Mouse (Mus musculus): ENCODE data around the gene Opa1.
A peak's percentile ranks its signal among the peaks of the same experiment; 100 is the strongest.

The Opa1 gene

DNA sequence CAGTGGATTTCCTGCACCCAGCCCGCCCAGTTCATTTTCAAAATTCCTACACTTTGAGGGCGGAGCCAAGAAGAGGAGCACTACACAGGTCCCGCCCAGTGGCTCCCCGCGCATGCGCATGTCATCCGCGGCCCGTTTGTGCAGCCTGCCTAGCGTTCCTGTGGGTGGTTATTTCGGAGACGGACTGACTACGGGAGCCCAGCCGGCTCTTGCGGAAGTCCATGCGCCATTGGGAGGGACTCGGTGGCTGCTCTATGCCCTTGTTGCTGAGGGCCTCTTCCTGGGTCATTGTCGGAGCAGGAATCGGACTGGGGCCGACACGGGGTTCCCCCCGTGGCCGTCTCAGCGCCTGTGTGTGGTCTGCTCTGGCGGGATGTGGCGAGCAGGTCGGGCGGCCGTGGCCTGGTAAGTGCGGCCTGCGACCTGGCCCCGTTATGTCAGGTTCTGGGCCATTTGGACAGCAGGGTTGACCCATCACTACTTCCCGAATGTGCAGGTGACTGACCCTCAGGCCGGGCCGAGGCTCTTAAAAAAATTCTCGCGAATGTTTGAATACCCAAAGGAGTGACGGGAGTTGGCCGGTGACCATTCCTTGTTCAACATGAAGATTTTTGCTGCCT lies at the start of gene Opa1:
Gene Opa1 (plus strand): TSS at position 168 of the 620 bp plus-strand sequence.
- DNase-seq (ENCODE audit: low spot score) = peak; percentile 97

GRCm38 (mm10) chr16:29533641-29534040 lies 45.5 kb upstream of the Opa1 start:
- no peak for DNase-seq (ENCODE audit: low spot score)

DNA sequence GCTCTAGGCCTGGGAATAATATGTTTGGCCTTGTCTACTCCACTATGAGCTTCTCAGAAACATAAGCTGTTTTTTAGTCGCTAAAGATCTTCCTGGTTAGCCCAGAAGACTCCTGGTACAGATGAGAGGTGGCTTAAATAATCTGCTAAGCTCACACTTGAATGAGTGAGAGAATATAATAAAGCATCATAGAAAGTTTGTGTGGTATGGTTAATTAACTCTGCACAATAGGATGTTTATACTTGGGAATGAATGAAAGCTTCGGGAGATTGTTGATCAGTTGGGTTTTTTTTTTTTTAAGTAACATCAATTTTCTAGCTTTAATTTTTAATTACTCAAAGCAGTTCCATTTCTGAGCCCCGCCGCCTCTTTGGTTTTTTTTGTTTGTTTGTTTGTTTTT lies 43.3 kb upstream of the Opa1 start:
- DNase-seq (ENCODE audit: low spot score) = no peak

GRCm38 (mm10) chr16:29536411-29537204 lies 42.5 kb upstream of the Opa1 start:
- no peak for DNase-seq (ENCODE audit: low spot score)

- no peak for DNase-seq (ENCODE audit: low spot score)
These were observed 39.2 kb upstream of the Opa1 start for GRCm38 (mm10) chr16:29539906-29540305.

GRCm38 (mm10) chr16:29541261-29541683 lies 37.9 kb upstream of the Opa1 start:
- no peak for DNase-seq (ENCODE audit: low spot score)

DNA sequence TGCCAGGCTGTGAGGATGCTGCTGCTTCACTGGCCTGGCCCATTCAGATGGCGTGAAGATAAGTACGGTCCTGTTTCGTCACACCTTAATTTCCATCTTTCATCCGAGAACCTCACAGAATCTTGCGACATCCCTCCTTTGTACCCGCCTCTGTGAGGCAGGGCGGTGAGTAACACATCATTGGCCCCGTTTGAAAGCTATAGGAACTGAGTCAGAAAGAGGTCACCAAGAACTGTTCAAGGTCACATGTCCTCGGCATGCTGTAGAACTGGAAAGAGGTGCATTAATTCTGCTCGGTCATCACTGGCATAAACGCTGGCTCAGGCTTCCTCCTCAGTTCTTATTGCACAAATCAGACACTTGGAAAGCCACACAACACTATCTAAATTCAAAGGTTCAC lies 34.3 kb upstream of the Opa1 start, which contains the start of gene Atp13a4:
Gene Atp13a4 (minus strand): TSS at position 36 of the 400 bp plus-strand sequence.
- no peak for DNase-seq (ENCODE audit: low spot score)

GRCm38 (mm10) chr16:29559667-29560066 lies 19.5 kb upstream of the Opa1 start:
- no peak for DNase-seq (ENCODE audit: low spot score)

DNA sequence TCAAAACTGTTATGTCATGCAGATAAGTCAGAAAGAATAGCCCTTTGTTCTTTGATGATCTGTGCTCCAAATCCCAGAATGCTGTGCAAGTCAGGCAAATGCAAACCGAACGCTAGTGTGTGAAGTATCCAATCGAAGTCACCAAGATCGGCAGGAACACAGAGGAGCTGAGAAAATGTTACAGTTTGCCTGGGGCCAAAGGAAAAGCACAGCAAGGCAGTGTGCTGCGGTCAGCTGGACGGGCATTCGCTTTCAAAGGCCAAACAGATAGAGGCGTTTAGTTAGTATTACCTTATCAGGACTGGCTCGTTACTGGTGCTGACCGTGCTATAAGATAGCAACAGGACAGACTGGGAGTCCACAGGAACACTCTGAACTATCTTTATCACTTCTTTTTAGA lies 18.7 kb upstream of the Opa1 start:
- peak; percentile 21 for DNase-seq (ENCODE audit: low spot score)

GRCm38 (mm10) chr16:29560869-29561268 lies 18.3 kb upstream of the Opa1 start:
- DNase-seq (ENCODE audit: low spot score) = peak; percentile 89

- no peak for DNase-seq (ENCODE audit: low spot score)
These were observed 5.1 kb upstream of the Opa1 start for GRCm38 (mm10) chr16:29574013-29574412.

GRCm38 (mm10) chr16:29575620-29576019 lies 3.5 kb upstream of the Opa1 start:
- DNase-seq (ENCODE audit: low spot score) = peak; percentile 50

GRCm38 (mm10) chr16:29579787-29580176 lies 648 bp downstream of the Opa1 start:
- no peak for DNase-seq (ENCODE audit: low spot score)

DNA sequence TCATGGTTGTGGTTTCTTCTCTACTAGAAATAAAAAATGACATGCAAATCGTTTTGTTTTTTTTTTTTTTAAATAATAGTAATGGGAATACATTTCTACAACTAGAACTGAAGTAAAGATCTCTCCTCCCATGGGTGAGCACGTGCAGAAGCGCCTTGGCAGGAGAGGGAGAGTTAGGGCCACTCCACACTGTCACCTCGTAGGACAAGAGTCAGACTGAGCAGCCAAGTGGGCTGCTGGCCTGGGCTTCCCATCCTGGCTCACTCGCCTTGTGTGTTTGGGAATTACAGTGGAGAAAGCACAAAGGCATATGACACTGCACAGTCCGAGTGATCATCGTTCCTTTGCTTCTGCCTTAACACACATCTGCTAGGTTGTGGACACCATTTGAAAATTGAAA lies 13.0 kb downstream of the Opa1 start:
- no peak for DNase-seq (ENCODE audit: low spot score)

DNA sequence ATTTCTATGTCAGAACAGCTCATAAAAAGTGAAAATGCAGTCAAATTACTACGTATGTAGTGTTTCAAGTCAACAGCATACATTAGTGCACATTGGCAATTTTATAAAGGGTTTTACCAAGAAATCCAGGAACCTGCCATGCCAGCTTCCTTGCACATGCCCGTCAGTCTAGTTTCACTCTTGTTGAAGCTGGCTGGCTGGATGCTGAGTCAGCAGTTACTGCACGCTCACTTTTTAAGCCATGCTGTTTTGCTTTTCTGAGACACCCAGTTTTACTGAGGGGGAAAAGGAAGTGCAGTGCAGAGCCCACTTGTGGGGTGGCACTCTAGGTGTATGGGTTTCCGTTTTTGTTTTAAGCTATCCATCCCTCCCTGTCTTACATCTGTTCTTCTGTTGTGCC lies 18.0 kb downstream of the Opa1 start:
- DNase-seq (ENCODE audit: low spot score) = no peak

- no peak for DNase-seq (ENCODE audit: low spot score)
These were observed 26.4 kb downstream of the Opa1 start for GRCm38 (mm10) chr16:29605546-29605945.

DNA sequence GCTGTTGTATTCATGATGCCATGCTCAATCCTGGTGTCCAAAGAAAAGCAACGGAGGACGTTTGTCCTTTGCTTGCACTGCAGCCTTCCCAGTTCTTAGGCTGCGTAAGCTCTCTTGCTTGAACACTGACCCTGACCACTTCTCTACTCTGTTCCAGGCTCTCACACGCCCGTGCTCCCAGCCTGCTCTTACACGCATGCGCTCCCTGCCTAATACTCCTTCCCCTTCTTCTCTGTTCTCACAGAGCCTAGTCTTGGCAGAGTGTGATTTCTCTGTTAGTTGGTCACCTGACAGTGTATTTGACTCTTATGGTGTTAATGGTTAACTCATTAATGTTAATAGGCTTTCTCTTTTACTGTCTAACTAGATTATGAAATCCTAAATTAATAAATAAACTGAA lies 28.0 kb downstream of the Opa1 start:
- DNase-seq (ENCODE audit: low spot score) = no peak

- no peak for DNase-seq (ENCODE audit: low spot score)
These were observed 35.6 kb downstream of the Opa1 start for GRCm38 (mm10) chr16:29614762-29615161.

DNA sequence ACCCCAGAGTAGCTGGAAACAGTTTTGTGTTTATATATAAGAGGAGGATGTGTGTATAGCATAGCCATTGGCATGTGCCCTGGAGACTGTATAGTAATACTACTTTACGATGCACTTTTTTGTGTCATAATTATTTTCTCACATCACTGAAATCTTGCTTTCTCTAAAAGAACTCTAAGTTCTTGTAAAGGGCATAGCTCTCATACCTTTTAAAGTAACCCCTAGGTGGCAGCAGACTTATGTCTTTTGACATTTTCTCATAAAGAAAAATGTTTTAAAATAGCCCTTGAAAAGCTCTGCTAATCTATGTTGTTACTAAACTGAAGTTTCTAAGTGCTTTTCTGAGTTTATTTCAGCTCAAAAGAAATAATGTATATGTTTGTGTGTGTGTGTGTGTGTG lies 49.9 kb downstream of the Opa1 start:
- peak; percentile 86 for DNase-seq (ENCODE audit: low spot score)

- peak; percentile 57 for DNase-seq (ENCODE audit: low spot score)
These were observed 56.6 kb downstream of the Opa1 start for GRCm38 (mm10) chr16:29635780-29636179.

DNA sequence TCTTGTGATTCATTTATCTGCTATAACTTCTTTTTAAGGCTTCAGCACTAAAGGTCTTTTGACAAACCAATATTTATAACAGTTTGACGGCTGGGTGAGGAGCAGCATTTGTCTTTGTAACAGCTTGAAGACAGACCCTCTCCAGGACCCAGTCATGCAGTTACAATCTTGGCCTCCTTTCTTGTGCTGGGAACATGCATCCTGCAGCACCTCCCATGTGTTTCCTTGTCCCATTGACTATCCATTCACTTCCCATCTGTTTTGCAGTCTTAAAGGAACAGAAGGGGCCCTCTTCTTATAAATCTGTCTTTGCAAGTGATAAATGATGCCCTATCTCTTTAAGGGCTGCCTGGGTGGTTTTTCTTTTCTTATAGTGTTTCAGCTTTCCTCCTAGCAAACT lies 63.2 kb downstream of the Opa1 start:
- DNase-seq (ENCODE audit: low spot score) = peak; percentile 62

- DNase-seq (ENCODE audit: low spot score) = no peak
These were observed 65.7 kb downstream of the Opa1 start for GRCm38 (mm10) chr16:29644871-29645270.

GRCm38 (mm10) chr16:29646202-29646601 lies 67.1 kb downstream of the Opa1 start:
- DNase-seq (ENCODE audit: low spot score) = no peak
